Mouse (Mus musculus): Measurements from ENCODE around the gene Gm44511. TPM values are rescaled to one million over a fixed set of nuclear protein-coding genes. Genes with fewer than 3 reads are reported as not detected.
"Not testable (repeated sequence)": the region's sequence is repeated elsewhere in the genome, so short reads cannot be mapped to it uniquely, and the experiment has no call there.

The Gm44511 gene
- polyA plus RNA-seq, 1 experiment from 2014 or later, result not detected

GRCm38 (mm10) chr6:128840669-128841068, 14.6 kb upstream of the Gm44511 start:
- H3K9ac ChIP-seq (replicated peaks); H3K27ac ChIP-seq; H3K4me2 ChIP-seq; H3K9me3 ChIP-seq; H3K4me3 ChIP-seq (replicated peaks); H3K27me3 ChIP-seq; ATAC-seq (ENCODE audit: insufficient number of reproducible peaks, insufficient read depth, low FRiP score, low TSS enrichment, low read depth); H3K36me3 ChIP-seq: not testable (repeated sequence)
- WGBS, result 87% methylated on average over 3 of the region's 3 CpGs
- H3K4me1 ChIP-seq (replicated peaks), result peaks cover 21% of the 10 kb centered on the region

GRCm38 (mm10) chr6:128839921-128840320, 13.8 kb upstream of the Gm44511 start:
- 79% methylated on average over 7 of the region's 7 CpGs for WGBS
- peak overlapping the region; percentile 62 for H3K4me3 ChIP-seq (replicated peaks)
- H3K9ac ChIP-seq (replicated peaks), result no peak overlapping the region
- peak overlapping the region; percentile 93; the same call in 1 of the 2 replicates for H3K27ac ChIP-seq
- peak overlapping the region; percentile 54 for H3K4me2 ChIP-seq
- no peak for ATAC-seq (ENCODE audit: insufficient number of reproducible peaks, insufficient read depth, low FRiP score, low TSS enrichment, low read depth)
- no peaks in the 10 kb centered on the region for H3K27me3 ChIP-seq
- no peaks in the 10 kb centered on the region for H3K9me3 ChIP-seq
- peaks cover 21% of the 10 kb centered on the region for H3K4me1 ChIP-seq (replicated peaks)
- H3K36me3 ChIP-seq, result no peaks in the 10 kb centered on the region

- H3K27ac ChIP-seq, result peak overlapping the region; percentile 93
- under 1% methylated on average over 17 of the region's 17 CpGs for WGBS
- no peaks in the 10 kb centered on the region for H3K9me3 ChIP-seq
- no peak for ATAC-seq (ENCODE audit: insufficient number of reproducible peaks, insufficient read depth, low FRiP score, low TSS enrichment, low read depth)
- H3K36me3 ChIP-seq, result no peaks in the 10 kb centered on the region
- no peaks in the 10 kb centered on the region for H3K27me3 ChIP-seq
- H3K4me1 ChIP-seq (replicated peaks), result peaks cover 20% of the 10 kb centered on the region
- peak overlapping the region; percentile 54 for H3K4me2 ChIP-seq
- peak overlapping the region; percentile 62 for H3K4me3 ChIP-seq (replicated peaks)
- peak overlapping the region; percentile 42; the same call in 1 of the 2 replicates for H3K9ac ChIP-seq (replicated peaks)
These were observed 13.2 kb upstream of the Gm44511 start for GRCm38 (mm10) chr6:128839266-128839771.

GRCm38 (mm10) chr6:128838342-128839265, 12.5 kb upstream of the Gm44511 start:
- Histone ChIP-seq H3K27me3 (no peaks in the 10 kb centered on the region), H3K36me3 (no peaks in the 10 kb centered on the region), H3K4me3 (replicated peaks) (peak overlapping the region; percentile 62), H3K27ac (peak overlapping the region; percentile 93), H3K4me2 (peak overlapping the region; percentile 54), H3K9me3 (no peaks in the 10 kb centered on the region), H3K9ac (replicated peaks) (peak overlapping the region; percentile 75), H3K4me1 (replicated peaks) (peaks cover 16% of the 10 kb centered on the region)
- WGBS, result under 1% methylated on average over 49 of the region's 49 CpGs
- ATAC-seq (ENCODE audit: insufficient number of reproducible peaks, insufficient read depth, low FRiP score, low TSS enrichment, low read depth), result peak; percentile 16; the same call in 1 of the 2 replicates

GRCm38 (mm10) chr6:128837454-128838341, 11.6 kb upstream of the Gm44511 start:
- no peaks in the 10 kb centered on the region for H3K36me3 ChIP-seq
- peaks cover 16% of the 10 kb centered on the region for H3K4me1 ChIP-seq (replicated peaks)
- H3K4me3 ChIP-seq (replicated peaks), result peak overlapping the region; percentile 62
- H3K9ac ChIP-seq (replicated peaks), result peak overlapping the region; percentile 47
- ATAC-seq (ENCODE audit: insufficient number of reproducible peaks, insufficient read depth, low FRiP score, low TSS enrichment, low read depth), result peak; percentile 57; the same call in 1 of the 2 replicates
- peak overlapping the region; percentile 93 for H3K27ac ChIP-seq
- H3K4me2 ChIP-seq, result peak overlapping the region; percentile 54
- no peaks in the 10 kb centered on the region for H3K9me3 ChIP-seq
- WGBS, result 3% methylated on average over 14 of the region's 14 CpGs
- no peaks in the 10 kb centered on the region for H3K27me3 ChIP-seq

GRCm38 (mm10) chr6:128836955-128837334, 10.8 kb upstream of the Gm44511 start:
- Histone ChIP-seq H3K9ac (replicated peaks) (no peak overlapping the region), H3K27me3 (no peaks in the 10 kb centered on the region), H3K4me3 (replicated peaks) (peak overlapping the region; percentile 62), H3K36me3 (no peaks in the 10 kb centered on the region), H3K4me2 (peak overlapping the region; percentile 54; the same call in 1 of the 2 replicates), H3K9me3 (no peaks in the 10 kb centered on the region), H3K27ac (peak overlapping the region; percentile 93; the same call in 1 of the 2 replicates), H3K4me1 (replicated peaks) (peaks cover 12% of the 10 kb centered on the region)
- ATAC-seq (ENCODE audit: insufficient number of reproducible peaks, insufficient read depth, low FRiP score, low TSS enrichment, low read depth), result no peak
- 87% methylated on average over 6 of the region's 6 CpGs for WGBS

GRCm38 (mm10) chr6:128836191-128836954, 10.3 kb upstream of the Gm44511 start:
- Histone ChIP-seq H3K9me3 (no peaks in the 10 kb centered on the region), H3K27me3 (no peaks in the 10 kb centered on the region), H3K36me3 (no peaks in the 10 kb centered on the region), H3K9ac (replicated peaks) (no peak overlapping the region), H3K4me2 (no peak overlapping the region), H3K27ac (no peak overlapping the region), H3K4me3 (replicated peaks) (no peak overlapping the region), H3K4me1 (replicated peaks) (peaks cover 8% of the 10 kb centered on the region; the same call in 1 of the 2 replicates)
- WGBS, result 90% methylated on average over 8 of the region's 8 CpGs
- ATAC-seq (ENCODE audit: insufficient number of reproducible peaks, insufficient read depth, low FRiP score, low TSS enrichment, low read depth), result no peak

GRCm38 (mm10) chr6:128835571-128835970, 9.5 kb upstream of the Gm44511 start:
- H3K9me3 ChIP-seq, result no peaks in the 10 kb centered on the region
- peaks cover 8% of the 10 kb centered on the region; the same call in 1 of the 2 replicates for H3K4me1 ChIP-seq (replicated peaks)
- WGBS, result 85% methylated on average over 4 of the region's 4 CpGs
- H3K9ac ChIP-seq (replicated peaks), result no peak overlapping the region
- H3K4me3 ChIP-seq (replicated peaks), result no peak overlapping the region
- no peak overlapping the region for H3K27ac ChIP-seq
- H3K27me3 ChIP-seq, result no peaks in the 10 kb centered on the region
- no peak overlapping the region for H3K4me2 ChIP-seq
- ATAC-seq (ENCODE audit: insufficient number of reproducible peaks, insufficient read depth, low FRiP score, low TSS enrichment, low read depth), result no peak
- H3K36me3 ChIP-seq, result no peaks in the 10 kb centered on the region

GRCm38 (mm10) chr6:128833046-128833445, 6.9 kb upstream of the Gm44511 start:
- Histone ChIP-seq H3K9ac (replicated peaks) (no peak overlapping the region), H3K4me2 (no peak overlapping the region), H3K27me3 (no peaks in the 10 kb centered on the region), H3K4me1 (replicated peaks) (0 out of 2 replicates have a peak, but pooled peaks cover 6% of the 10 kb centered on the region), H3K9me3 (no peaks in the 10 kb centered on the region), H3K4me3 (replicated peaks) (no peak overlapping the region), H3K36me3 (no peaks in the 10 kb centered on the region), H3K27ac (no peak overlapping the region)
- 84% methylated on average over 10 of the region's 10 CpGs for WGBS
- no peak for ATAC-seq (ENCODE audit: insufficient number of reproducible peaks, insufficient read depth, low FRiP score, low TSS enrichment, low read depth)

- Histone ChIP-seq H3K4me1 (replicated peaks) (0 out of 2 replicates have a peak, but pooled peaks cover 3% of the 10 kb centered on the region), H3K36me3 (no peaks in the 10 kb centered on the region), H3K9me3 (no peaks in the 10 kb centered on the region), H3K4me3 (replicated peaks) (no peak overlapping the region), H3K27me3 (no peaks in the 10 kb centered on the region), H3K4me2 (no peak overlapping the region), H3K9ac (replicated peaks) (no peak overlapping the region), H3K27ac (no peak overlapping the region)
- WGBS, result 60% methylated on average over 4 of the region's 4 CpGs
- no peak for ATAC-seq (ENCODE audit: insufficient number of reproducible peaks, insufficient read depth, low FRiP score, low TSS enrichment, low read depth)
These were observed 3.7 kb upstream of the Gm44511 start for GRCm38 (mm10) chr6:128829837-128830236.

All from limb, embryonic 12.5 days (tissue).